Mouse (Mus musculus) B cell, adult 62 days (primary cell): ENCODE results near the gene Clec1b. TPM values are rescaled to one million over a fixed set of nuclear protein-coding genes. Genes with fewer than 3 reads are reported as not detected.

ENCODE experiments used
- total RNA-seq: library from RNA; stranded (reverse); gene quantifications from 4 replicates; pipeline ENCODE4 v1.2.4, GENCODE M21; 2023

The Clec1b gene
- 0.55 to 2.1 TPM (median 0.75 TPM) in 3 of 4 replicates, not detected in the other for total RNA-seq

GRCm38 (mm10) chr6:129396997-129397396, at the start of gene Clec1b:
TSS of gene Clec1b (plus strand) at chr6:129397297.

GRCm38 (mm10) chr6:129385774-129386173, 11.3 kb upstream of the Clec1b start, which contains the start of gene Clec12b:
TSS of gene Clec12b (minus strand) at chr6:129385874.

GRCm38 (mm10) chr6:129408562-129408961, 11.5 kb downstream of the Clec1b start, which contains the start of gene Clec9a:
TSS of gene Clec9a (plus strand) at chr6:129408862.

GRCm38 (mm10) chr6:129451411-129452039, 54.4 kb downstream of the Clec1b start, which contains the start of gene Clec1a:
TSS of gene Clec1a (minus strand) at chr6:129452000.

Other genes starting within 250 kb of the Clec1b start
- 96.0 to 109 TPM (median 100 TPM) in 4 replicates for gene Clec2d, start 216.7 kb upstream of the Clec1b start, total RNA-seq
- gene Cd69, start 121.9 kb upstream of the Clec1b start, total RNA-seq = 626 to 798 TPM (median 731 TPM) in 4 replicates
- not detected in 4 replicates for gene 4922502D21Rik, start 65.5 kb upstream of the Clec1b start, total RNA-seq
- gene Clec12a, start 54.6 kb upstream of the Clec1b start, total RNA-seq = 5.8 to 8.3 TPM (median 6.3 TPM) in 4 replicates
- not detected in 4 replicates for gene Clec12b, start 11.4 kb upstream of the Clec1b start, total RNA-seq
- 0.27 to 2.0 TPM (median 0.31 TPM) in 3 of 4 replicates, not detected in the other for gene Clec9a, start 11.6 kb downstream of the Clec1b start, total RNA-seq
- not detected in 4 replicates for gene Clec1a, start 54.7 kb downstream of the Clec1b start, total RNA-seq
- gene Olr1, start 109.9 kb downstream of the Clec1b start, total RNA-seq = not detected in 4 replicates
- not detected in 4 replicates for gene Tmem52b, start 115.3 kb downstream of the Clec1b start, total RNA-seq
- 12.0 to 14.6 TPM (median 13.2 TPM) in 4 replicates for gene Gabarapl1, start 135.9 kb downstream of the Clec1b start, total RNA-seq
- 0.86 to 2.4 TPM (median 1.0 TPM) in 4 replicates for gene Klre1, start 180.6 kb downstream of the Clec1b start, total RNA-seq
- gene Klrd1, start 194.5 kb downstream of the Clec1b start, total RNA-seq = 0.70 to 3.0 TPM (median 2.2 TPM) in 4 replicates
- 0.60 to 1.1 TPM (median 0.79 TPM) in 4 replicates for gene Klrk1, start 226.6 kb downstream of the Clec1b start, total RNA-seq
- not detected in 4 replicates for gene Klrc3, start 246.0 kb downstream of the Clec1b start, total RNA-seq